Mouse (Mus musculus) small intestine, adult 2 months (tissue): Measurements from ENCODE around the gene Cyp27a1.

ENCODE experiments used
- CTCF ChIP-seq: fragments of 200-500 bp; IDR thresholded peaks from 2 replicates; pipeline ENCODE4 v1.5.1; 2012; ENCODE audit warnings: low read depth, mild to moderate bottlenecking, control low read depth, inconsistent platforms, low read length, moderate library complexity, mixed read lengths; ENCODE audit not compliant: insufficient replicate concordance, insufficient read length; ENCODE audit errors: extremely low read depth
- POLR2A ChIP-seq: fragments of 200-500 bp; IDR thresholded peaks from 2 replicates; pipeline ENCODE4 v1.6.1; 2012; ENCODE audit warnings: low read depth, mild to moderate bottlenecking, control low read depth, inconsistent platforms, low read length, moderate library complexity

DNA sequence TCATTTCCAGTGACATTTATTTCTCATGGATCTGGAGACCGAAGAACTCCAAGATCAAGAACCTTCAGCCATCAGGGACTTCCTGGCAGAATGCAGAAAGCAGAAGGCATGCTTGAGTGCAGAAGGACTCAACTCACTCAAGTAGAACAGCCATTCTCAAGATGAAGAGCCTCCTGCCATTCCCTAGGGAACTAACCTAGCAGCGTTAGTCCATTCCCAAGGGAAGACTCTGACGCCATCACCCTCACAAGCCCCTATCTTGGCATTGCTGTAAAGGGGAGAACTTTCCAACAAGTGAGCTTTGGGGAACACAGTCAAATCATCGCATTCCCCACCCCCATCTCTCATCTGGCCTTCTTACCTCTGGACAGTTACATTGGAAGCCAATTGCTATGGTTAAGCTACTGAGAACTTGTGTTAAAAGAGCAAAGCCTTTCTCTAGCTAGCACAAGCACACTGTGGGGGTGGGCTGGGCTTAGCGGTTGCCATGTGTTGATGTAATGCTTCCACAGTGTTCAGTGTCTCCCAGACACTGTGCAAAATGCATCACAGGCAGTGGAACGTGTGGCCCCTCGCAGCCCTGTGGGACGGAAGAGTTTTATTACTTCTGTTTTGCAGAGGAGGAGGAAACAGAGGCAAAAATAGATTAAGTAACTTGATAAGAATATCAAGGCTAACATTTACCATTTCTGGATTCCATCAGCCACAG, 40.0 kb downstream of the Cyp27a1 start:
- TF ChIP-seq POLR2A: no peak
- TF ChIP-seq CTCF: no peak
